Comparison of ENCODE assay signal across 21 mouse cellular contexts in the genomic region with DNA sequence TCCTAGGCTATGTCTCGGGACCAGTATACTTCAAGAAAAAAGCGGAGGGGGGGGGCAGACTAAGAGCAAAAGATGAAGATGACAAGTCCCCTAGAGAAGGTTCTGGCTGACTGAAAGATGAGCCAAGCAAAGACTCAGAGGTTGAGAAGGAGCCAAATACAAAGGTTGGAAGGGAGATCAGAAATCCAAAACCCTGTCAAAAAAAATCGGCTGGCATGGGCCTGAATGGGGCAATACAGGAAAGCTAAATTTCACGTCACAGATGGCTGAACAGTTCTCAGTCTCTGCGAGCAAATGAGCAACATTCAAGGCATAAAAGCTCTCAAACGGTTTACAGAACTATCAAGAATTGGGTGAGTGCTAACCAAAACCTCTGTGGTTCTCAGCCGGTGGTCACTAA. TPM values are rescaled to one million over a fixed set of nuclear protein-coding genes. Genes with fewer than 3 reads are reported as not detected.
A peak's percentile ranks its signal among the peaks of the same experiment; 100 is the strongest.
DNase-seq lines count a peak whose midpoint lies in the region; ATAC-seq and TF ChIP-seq lines count a peak whose summit lies in the region.
"Had no signal": no experiment of that assay in that cellular context is flagged by ENCODE, and none has a peak within 500 bp of the region (broad histone marks: within the 10 kb centered on the region; RNA-seq: fewer than 3 reads in every experiment).

No protein-coding gene starts in this region.

- no peaks in the 10 kb centered on the region for H3K36me3 ChIP-seq in hindbrain, embryonic 13.5 days
- H3K36me3 ChIP-seq in hindbrain, embryonic 11.5 days (ENCODE audit: control insufficient read depth, insufficient read depth, low read length) = no peaks in the 10 kb centered on the region
- H3K36me3 ChIP-seq in forebrain, embryonic 12.5 days (replicated peaks) = no peaks in the 10 kb centered on the region
- H3K36me3 ChIP-seq in forebrain, postnatal 0 days (ENCODE audit: insufficient read depth) = no peaks in the 10 kb centered on the region
- no peaks in the 10 kb centered on the region for H3K36me3 ChIP-seq in midbrain, postnatal 0 days (ENCODE audit: insufficient read depth, low read length)
- H3K36me3 ChIP-seq: limb, embryonic 13.5 days; liver, embryonic 15.5 days had no signal

- ATAC-seq in hindbrain, embryonic 13.5 days (ENCODE audit: low FRiP score) = no peak
- ATAC-seq in hindbrain, embryonic 11.5 days (ENCODE audit: low FRiP score) = no peak
- ATAC-seq in forebrain, embryonic 12.5 days (ENCODE audit: low FRiP score) = no peak
- ATAC-seq in forebrain, postnatal 0 days = no peak
- no peak for ATAC-seq in midbrain, postnatal 0 days (ENCODE audit: low FRiP score)
- ATAC-seq in CD4-positive, CD25-positive, alpha-beta regulatory T cell, adult 4 months = no peak
- ATAC-seq: activated CD4-positive, CD25-positive, alpha-beta regulatory T cell, adult 4 months; inflammation-experienced regulatory T-cells, adult 6 months; lung, postnatal 0 days; Patski had no signal

- no peaks in the 10 kb centered on the region for H3K9me3 ChIP-seq in hindbrain, embryonic 13.5 days
- no peaks in the 10 kb centered on the region for H3K9me3 ChIP-seq in hindbrain, embryonic 11.5 days (ENCODE audit: control insufficient read depth, low read length)
- no peaks in the 10 kb centered on the region for H3K9me3 ChIP-seq in forebrain, embryonic 12.5 days
- H3K9me3 ChIP-seq in forebrain, postnatal 0 days (ENCODE audit: low read length) = no peaks in the 10 kb centered on the region
- H3K9me3 ChIP-seq in midbrain, postnatal 0 days (ENCODE audit: low read length) = no peaks in the 10 kb centered on the region
- H3K9me3 ChIP-seq: limb, embryonic 13.5 days; liver, embryonic 15.5 days had no signal

- peaks cover 44% of the 10 kb centered on the region for H3K4me1 ChIP-seq in hindbrain, embryonic 13.5 days (replicated peaks)
- H3K4me1 ChIP-seq in hindbrain, embryonic 11.5 days (replicated peaks; ENCODE audit: control insufficient read depth, insufficient read depth, low read length) = no peaks in the 10 kb centered on the region
- peaks cover 14% of the 10 kb centered on the region; the same call in 1 of the 2 replicates for H3K4me1 ChIP-seq in forebrain, embryonic 12.5 days
- peaks cover 21% of the 10 kb centered on the region for H3K4me1 ChIP-seq in forebrain, postnatal 0 days (ENCODE audit: insufficient read depth)
- peaks cover 17% of the 10 kb centered on the region for H3K4me1 ChIP-seq in midbrain, postnatal 0 days (ENCODE audit: insufficient read depth, low read length)

- TF ChIP-seq CTCF in forebrain, postnatal 0 days (IDR thresholded peaks at IDR 0.05; ENCODE audit: low read depth) = no peak
- no peak for TF ChIP-seq CTCF in midbrain, postnatal 0 days (IDR thresholded peaks at IDR 0.05)

- peak overlapping the region; percentile 72 for H3K4me2 ChIP-seq in hindbrain, embryonic 13.5 days
- no peak overlapping the region for H3K4me2 ChIP-seq in hindbrain, embryonic 11.5 days (replicated peaks; ENCODE audit: low read depth, low read length)
- peak overlapping the region; percentile 92 for H3K4me2 ChIP-seq in forebrain, embryonic 12.5 days
- peak overlapping the region; percentile 56 for H3K4me2 ChIP-seq in forebrain, postnatal 0 days (ENCODE audit: low read depth)
- H3K4me2 ChIP-seq in midbrain, postnatal 0 days (ENCODE audit: low read depth, low read length, poor library complexity, severe bottlenecking) = peak overlapping the region; percentile 74
- H3K4me2 ChIP-seq: liver, embryonic 15.5 days had no signal

- DNase-seq in hindbrain, embryonic 11.5 days (ENCODE audit: low spot score) = no peak
- DNase-seq in forebrain, postnatal 0 days = no peak
- no peak for DNase-seq in midbrain, postnatal 0 days (ENCODE audit: low spot score)
- no peak for DNase-seq in testis, postnatal 10 days (ENCODE audit: low spot score)
- DNase-seq in left cerebral cortex, adult 18-20 months (ENCODE audit: low spot score in 2 of 2) = no peak
- DNase-seq: adrenal gland, postnatal 25 days; gastrocnemius, postnatal 10 days; kidney, adult 8-10 months; right cerebral cortex, postnatal 14 days; thymus, postnatal 25 days had no signal

- WGBS in hindbrain, embryonic 13.5 days = 70% methylated on average over 7 of the region's 7 CpGs
- WGBS in hindbrain, embryonic 11.5 days = 71% methylated on average over 7 of the region's 7 CpGs
- 71% methylated on average over 7 of the region's 7 CpGs for WGBS in forebrain, embryonic 12.5 days
- WGBS in forebrain, postnatal 0 days = 52% methylated on average over 7 of the region's 7 CpGs
- 67% methylated on average over 7 of the region's 7 CpGs for WGBS in midbrain, postnatal 0 days

- H3K27me3 ChIP-seq in hindbrain, embryonic 13.5 days = peaks cover 45% of the 10 kb centered on the region
- peaks cover 17% of the 10 kb centered on the region for H3K27me3 ChIP-seq in hindbrain, embryonic 11.5 days (ENCODE audit: control insufficient read depth, insufficient read depth, low read length)
- H3K27me3 ChIP-seq in forebrain, embryonic 12.5 days = peaks cover 54% of the 10 kb centered on the region
- H3K27me3 ChIP-seq in forebrain, postnatal 0 days (ENCODE audit: insufficient read depth, low read length) = no peaks in the 10 kb centered on the region
- H3K27me3 ChIP-seq in midbrain, postnatal 0 days (ENCODE audit: insufficient read depth, low read length) = no peaks in the 10 kb centered on the region

- H3K27ac ChIP-seq in hindbrain, embryonic 13.5 days = no peak overlapping the region
- no peak overlapping the region for H3K27ac ChIP-seq in hindbrain, embryonic 11.5 days (ENCODE audit: low read depth, low read length)
- H3K27ac ChIP-seq in forebrain, embryonic 12.5 days = no peak overlapping the region
- H3K27ac ChIP-seq in forebrain, postnatal 0 days (ENCODE audit: low read depth, low read length) = no peak overlapping the region
- H3K27ac ChIP-seq in midbrain, postnatal 0 days (ENCODE audit: low read depth, low read length) = no peak overlapping the region
- H3K27ac ChIP-seq: limb, embryonic 13.5 days; liver, embryonic 15.5 days; stomach, postnatal 0 days had no signal

- H3K4me3 ChIP-seq in hindbrain, embryonic 13.5 days = peak overlapping the region; percentile 80
- H3K4me3 ChIP-seq in hindbrain, embryonic 11.5 days (ENCODE audit: low read depth, low read length) = no peak overlapping the region
- no peak overlapping the region for H3K4me3 ChIP-seq in forebrain, embryonic 12.5 days (replicated peaks)
- peak overlapping the region; percentile 89 for H3K4me3 ChIP-seq in forebrain, postnatal 0 days (ENCODE audit: low read depth, low read length)
- H3K4me3 ChIP-seq in midbrain, postnatal 0 days (ENCODE audit: low read depth, low read length) = peak overlapping the region; percentile 93
- H3K4me3 ChIP-seq: liver, embryonic 15.5 days; megakaryocyte, embryonic 14.5 days had no signal

- H3K9ac ChIP-seq in hindbrain, embryonic 13.5 days = no peak overlapping the region
- no peak overlapping the region for H3K9ac ChIP-seq in hindbrain, embryonic 11.5 days (ENCODE audit: low read depth, low read length)
- H3K9ac ChIP-seq in forebrain, embryonic 12.5 days = no peak overlapping the region
- no peak overlapping the region for H3K9ac ChIP-seq in forebrain, postnatal 0 days
- H3K9ac ChIP-seq in midbrain, postnatal 0 days (replicated peaks; ENCODE audit: low read length, poor library complexity, severe bottlenecking) = no peak overlapping the region
- H3K9ac ChIP-seq: limb, embryonic 13.5 days; liver, embryonic 15.5 days had no signal

RNA-seq across cellular contexts. Expression of gene D430041D05Rik, which starts 2.5 kb away (rescaled TPM):
- 6.8 and 7.3 TPM in 2 replicates for polyA plus RNA-seq in hindbrain, embryonic 13.5 days (2015; fragmentation: Nextera tagmentation; extraction: Ambion mirVana)
- polyA plus RNA-seq in hindbrain, embryonic 11.5 days (2014; fragmentation: Nextera tagmentation; extraction: Ambion mirVana) = 2.7 and 3.6 TPM in 2 replicates
- polyA plus RNA-seq in forebrain, embryonic 12.5 days (2016; fragmentation: Nextera tagmentation; extraction: Ambion mirVana) = 4.2 and 4.5 TPM in 2 replicates
- 51.2 and 58.9 TPM in 2 replicates for total RNA-seq in forebrain, postnatal 0 days (2014; rRNA removed)
- 8.2 and 11.1 TPM in 2 replicates for polyA plus RNA-seq in forebrain, postnatal 0 days (2015; fragmentation: Nextera tagmentation; extraction: Ambion mirVana)
- total RNA-seq in midbrain, postnatal 0 days (2014; rRNA removed) = 47.6 and 48.0 TPM in 2 replicates
- polyA plus RNA-seq in midbrain, postnatal 0 days (2015; fragmentation: Nextera tagmentation; extraction: Ambion mirVana) = 6.6 and 7.9 TPM in 2 replicates
- not detected for polyA plus RNA-seq in CD4-positive, CD25-positive, alpha-beta regulatory T cell, adult 4 months (2017; shearing (Covaris generic))
- 100 to 1,000 TPM; 102 to 106 TPM for total RNA-seq in left cerebral cortex, adult 18-20 months (2021)
- polyA plus RNA-seq: liver, embryonic 15.5 days; Patski had no signal

Comparison
In these comparisons a context has a peak if more than half of its experiments do, and no peak if none do; other contexts are left out.
1. H3K4me3 ChIP-seq: peak in hindbrain, embryonic 13.5 days (single experiment), forebrain, postnatal 0 days (single experiment) and midbrain, postnatal 0 days (single experiment); none in hindbrain, embryonic 11.5 days (single experiment) and forebrain, embryonic 12.5 days (single experiment).